Mouse (Mus musculus): ENCODE data around the gene Dnah6.
A peak's percentile ranks its signal among the peaks of the same experiment; 100 is the strongest.

Dnah6 gene

GRCm38 (mm10) chr6:72976866-72977265, 244.6 kb downstream of the Dnah6 start:
- DNase-seq (ENCODE audit: extremely low read depth, insufficient read length, low spot score): peak; percentile 34

DNA sequence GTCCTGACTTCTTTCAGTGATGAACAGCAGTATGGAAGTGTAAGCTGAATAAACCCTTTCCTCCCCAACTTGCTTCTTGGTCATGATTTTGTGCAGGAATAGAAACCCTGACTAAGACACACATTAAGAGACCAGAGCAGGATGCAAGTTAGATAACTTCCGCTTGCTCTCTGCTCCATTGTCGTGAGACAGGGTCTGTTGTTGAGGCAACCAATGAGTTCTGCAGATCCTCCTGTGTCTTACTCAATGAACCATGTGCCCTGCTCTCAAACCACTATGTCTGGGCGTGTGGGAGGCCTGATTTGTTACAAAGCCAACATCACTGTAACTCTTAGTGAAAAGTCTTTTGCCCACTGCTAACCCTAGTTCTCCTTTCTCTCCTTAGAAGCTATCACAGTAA, 250.4 kb downstream of the Dnah6 start:
- DNase-seq (ENCODE audit: extremely low read depth, insufficient read length, low spot score): no peak

DNA sequence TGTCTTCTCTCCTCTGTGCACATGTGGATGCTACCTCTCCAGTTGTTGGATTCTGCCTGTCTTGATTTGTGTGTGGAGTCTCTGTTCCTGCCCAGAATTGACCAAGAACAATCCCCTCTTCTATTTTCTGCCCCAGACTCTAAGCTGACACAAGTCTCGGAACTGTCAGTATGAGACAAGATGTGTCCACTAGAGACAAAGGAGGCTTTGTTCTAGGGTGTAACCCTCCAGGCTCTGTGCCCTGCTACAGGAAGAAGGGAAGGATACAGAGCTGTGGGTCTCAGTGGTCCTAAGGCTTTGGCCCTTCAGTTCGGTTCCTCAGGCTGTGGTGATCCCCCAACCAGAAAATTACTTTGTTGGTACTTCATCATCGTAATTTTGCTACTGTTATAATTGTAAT, 251.7 kb downstream of the Dnah6 start:
- DNase-seq (ENCODE audit: extremely low read depth, insufficient read length, low spot score): no peak
